Mouse (Mus musculus): ENCODE measurements around the gene Fn3krp. TPM values are rescaled to one million over a fixed set of nuclear protein-coding genes. Genes with fewer than 3 reads are reported as not detected.

Fn3krp gene
- polyA plus RNA-seq, 1 experiment from 2014 or later: 7.7 TPM

DNA sequence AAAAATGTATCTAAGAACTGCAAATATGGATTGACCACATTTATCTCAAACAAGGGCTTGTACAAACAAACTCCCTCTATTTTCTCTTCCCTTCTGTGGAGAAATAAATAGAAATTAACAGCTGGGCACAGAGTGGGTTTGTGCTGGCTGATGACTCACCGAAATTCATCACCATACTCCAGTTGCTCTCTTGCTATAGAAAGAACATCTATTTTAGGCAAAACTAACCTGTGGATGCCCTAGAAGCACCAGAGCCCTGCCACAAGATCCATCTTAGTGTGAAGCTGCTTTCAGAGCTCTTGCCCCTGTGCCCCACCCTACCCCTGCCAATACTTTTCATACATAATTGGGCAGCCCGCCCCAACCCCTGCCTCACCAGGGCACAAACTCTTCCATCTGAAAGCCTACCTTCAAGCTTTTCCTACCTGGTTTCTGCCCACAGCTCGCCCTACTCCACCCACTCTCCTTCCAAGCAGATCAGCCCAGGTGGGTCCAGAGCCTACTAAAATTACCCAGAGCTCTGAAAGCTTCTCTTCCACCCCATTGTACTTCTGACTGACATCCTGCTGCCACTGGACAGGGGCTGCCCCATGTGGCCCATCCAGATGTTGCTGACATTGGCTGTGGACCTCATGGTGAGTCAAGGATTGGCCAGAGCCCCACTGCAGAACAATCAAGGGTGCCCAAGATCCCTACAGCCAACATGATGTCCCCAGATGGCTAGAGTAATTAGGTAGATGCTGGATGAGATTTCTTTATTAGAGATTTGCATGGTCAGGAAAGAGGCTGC lies 13.6 kb upstream of the Fn3krp start:
- Histone ChIP-seq H3K4me2 (ENCODE audit: low read length) (no peak overlapping the region), H3K27ac (replicated peaks; ENCODE audit: low read depth, low read length) (no peak overlapping the region), H3K36me3 (ENCODE audit: control insufficient read depth, insufficient read depth, low read length) (no peaks in the 10 kb centered on the region), H3K27me3 (ENCODE audit: control insufficient read depth, insufficient read depth, low read length) (no peaks in the 10 kb centered on the region), H3K4me3 (replicated peaks; ENCODE audit: low read depth, low read length) (no peak overlapping the region), H3K9ac (replicated peaks; ENCODE audit: low read length) (no peak overlapping the region), H3K9me3 (ENCODE audit: control insufficient read depth, low read length) (no peaks in the 10 kb centered on the region), H3K4me1 (ENCODE audit: control insufficient read depth, insufficient read depth, low read length) (no peaks in the 10 kb centered on the region)
- ATAC-seq (ENCODE audit: low FRiP score, low TSS enrichment) (no peak), DNase-seq (no peak)
- 72% methylated on average over 3 of the region's 3 CpGs for WGBS

DNA sequence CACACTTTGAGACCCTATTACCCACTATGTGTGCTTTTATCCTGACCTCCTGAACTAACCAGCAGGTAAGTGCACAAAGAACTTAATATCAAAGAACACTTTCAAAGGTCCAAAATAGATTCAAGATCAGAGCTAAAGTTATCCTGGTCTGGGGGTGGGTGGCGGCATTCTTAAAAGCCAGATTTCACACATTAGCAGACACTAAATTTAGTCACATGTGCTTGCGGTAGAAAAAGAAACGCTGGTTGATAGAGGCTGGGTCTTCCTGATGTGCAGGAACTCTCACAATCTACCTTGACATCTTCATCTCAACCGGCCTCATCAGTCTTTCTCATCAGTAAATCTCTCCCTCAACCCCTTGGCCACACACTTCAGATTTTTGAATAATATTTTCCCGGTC lies 6.4 kb upstream of the Fn3krp start:
- Histone ChIP-seq H3K4me3 (replicated peaks; ENCODE audit: low read depth, low read length) (no peak overlapping the region), H3K9me3 (ENCODE audit: control insufficient read depth, low read length) (no peaks in the 10 kb centered on the region), H3K27ac (replicated peaks; ENCODE audit: low read depth, low read length) (no peak overlapping the region), H3K9ac (replicated peaks; ENCODE audit: low read length) (no peak overlapping the region), H3K4me2 (ENCODE audit: low read length) (no peak overlapping the region), H3K36me3 (ENCODE audit: control insufficient read depth, insufficient read depth, low read length) (no peaks in the 10 kb centered on the region), H3K27me3 (ENCODE audit: control insufficient read depth, insufficient read depth, low read length) (no peaks in the 10 kb centered on the region), H3K4me1 (ENCODE audit: control insufficient read depth, insufficient read depth, low read length) (no peaks in the 10 kb centered on the region)
- ATAC-seq (ENCODE audit: low FRiP score, low TSS enrichment): no peak
- DNase-seq: no peak
- WGBS: 89% methylated on average over 5 of the region's 5 CpGs

DNA sequence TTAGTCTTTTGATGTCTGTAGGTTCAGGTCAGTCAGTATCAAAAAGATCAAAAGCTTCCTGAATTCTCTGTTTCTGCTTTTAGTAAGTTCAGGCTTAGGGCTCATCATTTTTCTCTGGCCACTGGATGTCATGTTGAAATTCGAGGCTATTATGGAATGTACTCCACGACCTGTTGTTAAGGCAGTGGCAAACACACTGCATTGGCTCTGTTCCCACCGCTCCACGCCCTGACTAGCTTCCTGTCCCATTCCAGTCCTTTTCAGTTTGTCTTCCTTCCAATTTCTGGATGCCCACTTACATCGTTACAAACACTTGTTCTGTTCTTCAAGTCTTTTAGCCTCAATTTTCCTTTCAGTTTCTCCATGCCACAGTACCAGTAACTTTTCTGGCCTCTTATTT lies 5.8 kb upstream of the Fn3krp start:
- Histone ChIP-seq H3K4me3 (replicated peaks; ENCODE audit: low read depth, low read length) (no peak overlapping the region), H3K4me2 (ENCODE audit: low read length) (no peak overlapping the region), H3K9me3 (ENCODE audit: control insufficient read depth, low read length) (no peaks in the 10 kb centered on the region), H3K36me3 (ENCODE audit: control insufficient read depth, insufficient read depth, low read length) (no peaks in the 10 kb centered on the region), H3K9ac (replicated peaks; ENCODE audit: low read length) (no peak overlapping the region), H3K27ac (replicated peaks; ENCODE audit: low read depth, low read length) (no peak overlapping the region), H3K4me1 (ENCODE audit: control insufficient read depth, insufficient read depth, low read length) (peaks cover under 1% of the 10 kb centered on the region; the same call in 1 of the 2 replicates), H3K27me3 (ENCODE audit: control insufficient read depth, insufficient read depth, low read length) (no peaks in the 10 kb centered on the region)
- no peak for DNase-seq
- WGBS: 80% methylated on average over 5 of the region's 5 CpGs
- no peak for ATAC-seq (ENCODE audit: low FRiP score, low TSS enrichment)

DNA sequence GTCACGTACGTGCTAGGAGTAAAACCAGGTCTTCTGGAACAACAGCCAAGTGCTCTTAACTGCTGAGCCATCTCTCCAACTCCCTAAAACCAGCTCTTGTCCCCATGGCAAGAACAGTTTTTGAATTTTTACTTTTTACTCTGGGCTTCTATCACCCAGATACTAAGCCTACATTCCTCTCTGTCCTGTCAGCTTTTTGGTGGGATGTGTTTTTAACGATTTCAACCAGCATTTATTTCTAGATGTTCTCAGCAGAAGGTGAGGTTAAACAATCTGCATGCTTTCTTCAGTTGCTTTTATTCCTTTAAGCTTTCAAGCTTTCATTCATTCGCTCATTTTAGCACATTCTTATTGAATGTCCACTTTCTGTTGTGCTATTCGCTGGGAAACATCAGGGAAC lies 3.2 kb upstream of the Fn3krp start:
- no peaks in the 10 kb centered on the region for H3K36me3 ChIP-seq (ENCODE audit: control insufficient read depth, insufficient read depth, low read length)
- peaks cover 13% of the 10 kb centered on the region for H3K4me1 ChIP-seq (ENCODE audit: control insufficient read depth, insufficient read depth, low read length)
- no peak overlapping the region for H3K27ac ChIP-seq (replicated peaks; ENCODE audit: low read depth, low read length)
- no peak overlapping the region for H3K4me3 ChIP-seq (replicated peaks; ENCODE audit: low read depth, low read length)
- no peak overlapping the region for H3K9ac ChIP-seq (replicated peaks; ENCODE audit: low read length)
- H3K4me2 ChIP-seq (ENCODE audit: low read length): no peak overlapping the region
- no peaks in the 10 kb centered on the region for H3K27me3 ChIP-seq (ENCODE audit: control insufficient read depth, insufficient read depth, low read length)
- 88% methylated on average over 5 of the region's 5 CpGs for WGBS
- DNase-seq: no peak
- H3K9me3 ChIP-seq (ENCODE audit: control insufficient read depth, low read length): no peaks in the 10 kb centered on the region
- ATAC-seq (ENCODE audit: low FRiP score, low TSS enrichment): no peak

DNA sequence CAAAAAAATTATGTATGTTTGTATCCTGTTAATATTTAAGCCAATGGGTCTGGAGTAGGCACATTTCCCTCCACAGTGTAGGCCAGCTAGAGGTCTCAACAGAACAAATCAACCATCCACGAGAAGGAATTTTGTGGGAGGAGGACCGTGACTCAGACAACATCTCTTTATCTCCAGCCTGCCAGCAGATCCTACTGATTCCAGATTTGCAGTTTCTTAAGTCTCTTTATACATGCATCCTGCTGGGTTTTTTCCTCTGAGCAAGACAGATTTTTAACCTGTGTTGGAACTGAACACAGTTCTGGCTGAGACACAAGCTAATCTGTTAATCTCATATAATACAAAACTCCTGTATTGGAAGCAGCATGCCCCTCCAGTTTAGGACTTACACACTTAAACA lies 2.3 kb upstream of the Fn3krp start:
- H3K4me1 ChIP-seq (ENCODE audit: control insufficient read depth, insufficient read depth, low read length): peaks cover 13% of the 10 kb centered on the region
- H3K27me3 ChIP-seq (ENCODE audit: control insufficient read depth, insufficient read depth, low read length): no peaks in the 10 kb centered on the region
- H3K4me3 ChIP-seq (replicated peaks; ENCODE audit: low read depth, low read length): no peak overlapping the region
- WGBS: 48% methylated on average over 2 of the region's 2 CpGs
- ATAC-seq (ENCODE audit: low FRiP score, low TSS enrichment): no peak
- H3K27ac ChIP-seq (replicated peaks; ENCODE audit: low read depth, low read length): no peak overlapping the region
- H3K9ac ChIP-seq (replicated peaks; ENCODE audit: low read length): no peak overlapping the region
- H3K4me2 ChIP-seq (ENCODE audit: low read length): no peak overlapping the region
- no peaks in the 10 kb centered on the region for H3K36me3 ChIP-seq (ENCODE audit: control insufficient read depth, insufficient read depth, low read length)
- H3K9me3 ChIP-seq (ENCODE audit: control insufficient read depth, low read length): no peaks in the 10 kb centered on the region
- no peak for DNase-seq

DNA sequence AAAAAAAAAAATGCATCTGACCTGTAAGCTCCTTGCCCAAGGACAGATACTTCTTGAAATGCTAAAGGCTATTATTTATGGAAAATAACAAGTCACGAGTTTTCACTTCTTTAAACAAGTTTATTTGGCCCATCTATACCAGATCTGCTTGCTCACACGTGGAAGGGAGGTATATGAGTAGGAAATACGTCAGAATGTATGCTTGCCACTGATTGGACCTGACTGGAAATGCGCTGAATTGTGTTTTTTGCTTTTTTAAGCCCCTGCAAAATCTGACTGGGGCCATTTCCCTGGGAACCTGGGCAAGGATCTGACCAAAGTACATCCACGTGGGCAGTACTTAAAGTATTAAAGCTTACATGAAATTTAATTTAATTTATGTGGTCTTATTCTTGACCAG lies 822 bp upstream of the Fn3krp start:
- Histone ChIP-seq H3K9ac (replicated peaks; ENCODE audit: low read length) (no peak overlapping the region), H3K27me3 (ENCODE audit: control insufficient read depth, insufficient read depth, low read length) (no peaks in the 10 kb centered on the region), H3K4me1 (ENCODE audit: control insufficient read depth, insufficient read depth, low read length) (peaks cover 13% of the 10 kb centered on the region), H3K36me3 (ENCODE audit: control insufficient read depth, insufficient read depth, low read length) (0 out of 2 replicates have a peak, but pooled peaks cover 2% of the 10 kb centered on the region), H3K9me3 (ENCODE audit: control insufficient read depth, low read length) (no peaks in the 10 kb centered on the region), H3K27ac (replicated peaks; ENCODE audit: low read depth, low read length) (no peak overlapping the region), H3K4me2 (ENCODE audit: low read length) (peak overlapping the region; percentile 74), H3K4me3 (replicated peaks; ENCODE audit: low read depth, low read length) (peak overlapping the region; percentile 72)
- no peak for ATAC-seq (ENCODE audit: low FRiP score, low TSS enrichment)
- DNase-seq: no peak
- 51% methylated on average over 5 of the region's 5 CpGs for whole genome bisulfite sequencing

DNA sequence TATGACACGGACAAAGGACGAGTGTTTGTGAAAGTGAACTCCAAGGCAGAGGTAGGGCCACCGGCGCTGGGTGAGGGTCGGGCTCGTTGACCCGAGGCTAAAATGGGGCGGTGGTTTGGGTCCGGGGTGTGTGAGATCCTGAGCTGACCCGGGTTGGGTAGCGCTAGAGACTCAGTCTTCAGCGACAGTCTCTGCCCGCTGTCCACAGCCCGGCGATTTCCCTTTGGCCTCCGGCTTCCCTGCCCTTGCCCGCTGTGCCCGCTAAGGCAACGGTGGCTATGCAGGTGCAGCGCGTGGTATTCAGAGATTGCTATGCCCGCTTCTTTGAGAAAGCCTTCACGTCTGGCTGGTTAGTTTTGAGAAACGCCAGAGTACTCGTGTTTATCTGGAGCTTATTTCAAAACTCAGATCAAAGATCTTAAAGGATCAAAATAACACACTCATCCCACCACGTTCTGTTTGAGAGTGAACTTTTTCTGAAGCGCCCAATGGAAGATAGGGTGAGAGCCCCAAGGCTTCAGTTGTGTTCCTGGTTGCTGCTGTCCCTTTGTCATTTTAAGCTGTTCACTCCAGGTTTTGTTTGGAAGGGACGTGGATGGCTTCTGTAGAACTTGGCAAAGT lies 462 bp downstream of the Fn3krp start:
- peak; percentile 67 for ATAC-seq (ENCODE audit: low FRiP score, low TSS enrichment)
- WGBS: under 1% methylated on average over 28 of the region's 28 CpGs
- Histone ChIP-seq H3K9me3 (ENCODE audit: control insufficient read depth, low read length) (no peaks in the 10 kb centered on the region), H3K9ac (replicated peaks; ENCODE audit: low read length) (peak overlapping the region; percentile 68), H3K4me2 (ENCODE audit: low read length) (peak overlapping the region; percentile 74), H3K36me3 (ENCODE audit: control insufficient read depth, insufficient read depth, low read length) (0 out of 2 replicates have a peak, but pooled peaks cover 4% of the 10 kb centered on the region), H3K4me1 (ENCODE audit: control insufficient read depth, insufficient read depth, low read length) (peaks cover 13% of the 10 kb centered on the region), H3K27me3 (ENCODE audit: control insufficient read depth, insufficient read depth, low read length) (no peaks in the 10 kb centered on the region), H3K27ac (replicated peaks; ENCODE audit: low read depth, low read length) (no peak overlapping the region), H3K4me3 (replicated peaks; ENCODE audit: low read depth, low read length) (peak overlapping the region; percentile 72)
- DNase-seq: peak; percentile 50

DNA sequence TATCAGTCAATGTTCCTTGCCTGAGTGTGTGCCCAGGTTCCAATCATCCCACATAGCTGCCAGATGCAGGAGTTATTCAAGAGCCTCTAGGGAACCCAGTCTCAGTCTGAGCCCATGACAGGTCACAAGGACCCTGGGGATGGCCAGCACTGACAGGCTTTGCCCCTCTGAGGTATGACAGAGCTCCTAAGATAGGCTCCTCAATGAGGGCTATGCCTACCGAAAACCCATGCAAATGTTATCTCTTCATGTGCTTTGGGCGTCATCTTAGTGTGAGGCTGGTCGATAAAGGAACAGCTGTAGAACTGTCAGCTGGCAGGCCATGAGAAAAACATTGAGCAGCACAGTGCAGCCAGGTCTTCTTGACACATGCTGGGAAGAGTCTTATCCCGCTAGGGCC lies 12.2 kb downstream of the Fn3krp start:
- Histone ChIP-seq H3K27me3 (ENCODE audit: control insufficient read depth, insufficient read depth, low read length) (no peaks in the 10 kb centered on the region), H3K4me3 (replicated peaks; ENCODE audit: low read depth, low read length) (no peak overlapping the region), H3K9ac (replicated peaks; ENCODE audit: low read length) (no peak overlapping the region), H3K4me1 (ENCODE audit: control insufficient read depth, insufficient read depth, low read length) (peaks cover 12% of the 10 kb centered on the region), H3K9me3 (ENCODE audit: control insufficient read depth, low read length) (no peaks in the 10 kb centered on the region), H3K36me3 (ENCODE audit: control insufficient read depth, insufficient read depth, low read length) (peaks cover 18% of the 10 kb centered on the region), H3K4me2 (ENCODE audit: low read length) (no peak overlapping the region), H3K27ac (replicated peaks; ENCODE audit: low read depth, low read length) (no peak overlapping the region)
- DNase-seq (no peak), ATAC-seq (ENCODE audit: low FRiP score, low TSS enrichment) (no peak)
- 81% methylated on average over 4 of the region's 4 CpGs for WGBS

Data from midbrain, embryonic 14.5 days (tissue).